Mouse (Mus musculus): ENCODE data around the gene Stpg1. TPM values are rescaled to one million over a fixed set of nuclear protein-coding genes. Genes with fewer than 3 reads are reported as not detected.

Gene Stpg1
- polyA plus RNA-seq, 1 experiment = 0.41 TPM

GRCm38 (mm10) chr4:135570152-135571036, 75.8 kb downstream of the Stpg1 start:
- Histone ChIP-seq H3K36me3 (ENCODE audit: control insufficient read depth, insufficient read depth, low read length) (no peaks in the 10 kb centered on the region), H3K4me3 (ENCODE audit: insufficient read depth, low read depth, low read length) (no peak overlapping the region), H3K27me3 (replicated peaks; ENCODE audit: control insufficient read depth, insufficient read depth, low read length) (no peaks in the 10 kb centered on the region; the same call in 1 of the 2 replicates), H3K4me1 (ENCODE audit: control insufficient read depth, insufficient read depth, low read length) (peaks cover 5% of the 10 kb centered on the region; the same call in 1 of the 2 replicates), H3K27ac (ENCODE audit: insufficient read depth, low read depth, low read length) (no peak overlapping the region)
- no peak for TF ChIP-seq CTCF (conservative IDR thresholded peaks at IDR 0.05; ENCODE audit: insufficient read depth, insufficient read length, low read depth, low read length)
- TF ChIP-seq POLR2A (IDR thresholded peaks at IDR 0.05; ENCODE audit: low read depth, low read length) = no peak
- 16% methylated on average over 32 of the region's 32 CpGs for WGBS
- peak; percentile 58 for DNase-seq

- no peaks in the 10 kb centered on the region for H3K36me3 ChIP-seq (ENCODE audit: control insufficient read depth, insufficient read depth, low read length)
- DNase-seq = no peak
- H3K4me1 ChIP-seq (ENCODE audit: control insufficient read depth, insufficient read depth, low read length) = peaks cover 5% of the 10 kb centered on the region; the same call in 1 of the 2 replicates
- no peak for TF ChIP-seq CTCF (conservative IDR thresholded peaks at IDR 0.05; ENCODE audit: insufficient read depth, insufficient read length, low read depth, low read length)
- TF ChIP-seq POLR2A (IDR thresholded peaks at IDR 0.05; ENCODE audit: low read depth, low read length) = no peak
- no peak overlapping the region for H3K4me3 ChIP-seq (ENCODE audit: insufficient read depth, low read depth, low read length)
- H3K27ac ChIP-seq (ENCODE audit: insufficient read depth, low read depth, low read length) = no peak overlapping the region
- 63% methylated on average over 6 of the region's 6 CpGs for WGBS
- no peaks in the 10 kb centered on the region; the same call in 1 of the 2 replicates for H3K27me3 ChIP-seq (replicated peaks; ENCODE audit: control insufficient read depth, insufficient read depth, low read length)
These were observed 76.5 kb downstream of the Stpg1 start for GRCm38 (mm10) chr4:135571037-135571550.

DNA sequence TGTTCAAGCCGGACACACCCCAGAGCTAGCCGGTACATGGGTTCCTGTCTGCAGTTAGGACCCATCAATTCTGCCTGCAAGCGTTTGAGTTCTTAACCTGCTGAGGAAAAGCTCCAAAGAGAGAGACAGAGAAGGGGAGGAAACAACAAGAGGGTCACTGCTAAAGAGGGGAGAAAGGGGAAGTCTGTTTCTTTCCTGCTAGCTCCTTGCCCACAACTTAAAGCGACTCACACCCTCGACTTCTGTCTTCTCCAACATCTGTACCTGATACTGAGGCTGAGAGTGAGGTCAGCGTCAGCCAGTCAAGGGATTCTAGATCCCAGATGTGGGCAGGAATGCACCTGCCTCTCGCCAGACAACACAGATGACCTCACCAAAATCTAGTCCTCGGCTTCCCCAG, 77.7 kb downstream of the Stpg1 start:
- H3K4me3 ChIP-seq (ENCODE audit: insufficient read depth, low read depth, low read length) = no peak overlapping the region
- no peak for DNase-seq
- WGBS = 47% methylated on average over 8 of the region's 8 CpGs
- no peaks in the 10 kb centered on the region for H3K36me3 ChIP-seq (ENCODE audit: control insufficient read depth, insufficient read depth, low read length)
- peaks cover 5% of the 10 kb centered on the region; the same call in 1 of the 2 replicates for H3K4me1 ChIP-seq (ENCODE audit: control insufficient read depth, insufficient read depth, low read length)
- TF ChIP-seq POLR2A (IDR thresholded peaks at IDR 0.05; ENCODE audit: low read depth, low read length) (no peak), CTCF (conservative IDR thresholded peaks at IDR 0.05; ENCODE audit: insufficient read depth, insufficient read length, low read depth, low read length) (no peak)
- no peak overlapping the region for H3K27ac ChIP-seq (ENCODE audit: insufficient read depth, low read depth, low read length)
- H3K27me3 ChIP-seq (replicated peaks; ENCODE audit: control insufficient read depth, insufficient read depth, low read length) = no peaks in the 10 kb centered on the region; the same call in 1 of the 2 replicates

- peak; percentile 39 for DNase-seq
- H3K27ac ChIP-seq (ENCODE audit: insufficient read depth, low read depth, low read length) = no peak within 1 kb of the TSS
- WGBS = 3% methylated on average over 31 of the region's 31 CpGs
- peaks cover 5% of the 10 kb centered on the region; the same call in 1 of the 2 replicates for H3K4me1 ChIP-seq (ENCODE audit: control insufficient read depth, insufficient read depth, low read length)
- 0 out of 2 replicates have a peak within 1 kb of the TSS, but pooled peaks have one; percentile 8 for H3K4me3 ChIP-seq (ENCODE audit: insufficient read depth, low read depth, low read length)
- TF ChIP-seq POLR2A (IDR thresholded peaks at IDR 0.05; ENCODE audit: low read depth, low read length) = no peak
- no peak for TF ChIP-seq CTCF (conservative IDR thresholded peaks at IDR 0.05; ENCODE audit: insufficient read depth, insufficient read length, low read depth, low read length)
- H3K36me3 ChIP-seq (ENCODE audit: control insufficient read depth, insufficient read depth, low read length) = no peaks in the 10 kb centered on the region
- no peaks in the 10 kb centered on the region for H3K27me3 ChIP-seq (replicated peaks; ENCODE audit: control insufficient read depth, insufficient read depth, low read length)
These were observed 78.7 kb downstream of the Stpg1 start, which contains the start of gene Grhl3 for GRCm38 (mm10) chr4:135573251-135573808. Grhl3 (minus strand) TSS chr4:135573630.

DNA sequence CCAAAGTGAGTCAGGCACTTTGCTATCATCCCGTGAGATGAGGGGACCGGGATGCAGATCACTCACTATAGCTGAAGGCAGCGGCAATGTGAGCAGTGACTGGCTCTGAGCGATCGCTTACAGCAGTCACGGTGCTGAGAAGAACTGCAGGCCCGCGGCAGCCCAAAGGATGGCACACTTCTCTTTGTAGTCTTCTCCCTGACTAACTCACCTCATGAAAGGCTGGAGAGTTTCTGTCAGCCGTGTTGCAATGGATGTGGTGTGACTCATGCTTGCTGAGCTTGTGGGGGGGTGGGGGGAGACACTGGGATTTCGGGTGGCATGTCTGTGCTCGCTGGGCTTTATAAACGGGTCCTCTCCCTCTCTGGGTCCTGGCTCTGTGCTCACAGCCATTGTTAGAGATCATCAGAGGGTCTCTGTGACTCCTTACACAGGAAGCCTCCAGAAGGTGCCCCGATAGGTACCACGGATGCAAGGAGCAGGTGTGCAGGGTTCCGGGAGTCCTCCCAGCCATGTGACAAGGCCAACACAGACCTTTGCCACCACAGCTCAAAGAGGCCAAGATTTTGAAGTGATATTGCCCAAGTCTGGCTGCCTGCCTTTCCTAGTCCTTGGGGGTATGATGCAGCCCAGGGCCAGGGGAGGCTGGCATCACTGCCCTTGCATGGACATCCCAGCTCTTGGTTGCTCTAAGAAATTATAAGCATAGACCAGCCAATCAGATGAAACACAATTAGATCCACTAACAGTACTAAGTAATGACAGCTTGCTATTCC, 81.0 kb downstream of the Stpg1 start:
- no peak for DNase-seq
- Histone ChIP-seq H3K4me3 (ENCODE audit: insufficient read depth, low read depth, low read length) (no peak overlapping the region), H3K36me3 (ENCODE audit: control insufficient read depth, insufficient read depth, low read length) (no peaks in the 10 kb centered on the region), H3K27me3 (replicated peaks; ENCODE audit: control insufficient read depth, insufficient read depth, low read length) (no peaks in the 10 kb centered on the region), H3K4me1 (ENCODE audit: control insufficient read depth, insufficient read depth, low read length) (no peaks in the 10 kb centered on the region), H3K27ac (ENCODE audit: insufficient read depth, low read depth, low read length) (no peak overlapping the region)
- WGBS = 72% methylated on average over 15 of the region's 15 CpGs
- no peak for TF ChIP-seq CTCF (conservative IDR thresholded peaks at IDR 0.05; ENCODE audit: insufficient read depth, insufficient read length, low read depth, low read length)
- no peak for TF ChIP-seq POLR2A (IDR thresholded peaks at IDR 0.05; ENCODE audit: low read depth, low read length)

DNA sequence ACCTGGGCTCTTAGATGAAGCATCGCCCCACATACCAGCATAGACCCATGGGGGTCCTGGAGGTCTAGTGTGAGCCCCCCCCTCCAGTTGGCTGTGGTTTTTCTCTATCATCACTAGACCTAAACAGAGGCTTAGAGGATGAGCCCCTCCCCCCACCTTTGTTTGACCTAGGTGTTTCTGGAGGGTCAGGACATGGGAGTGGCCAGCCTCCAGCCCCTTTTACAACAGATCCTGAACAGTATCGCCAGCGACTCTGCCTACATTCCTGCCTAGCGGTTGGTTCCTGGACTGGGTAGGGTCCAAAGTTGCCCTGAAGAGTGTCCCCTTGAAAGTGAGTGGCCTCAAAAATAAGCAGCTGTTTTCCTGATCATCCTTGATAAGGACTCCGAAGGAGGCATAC, 83.9 kb downstream of the Stpg1 start:
- 84% methylated on average over 5 of the region's 5 CpGs for WGBS
- TF ChIP-seq POLR2A (IDR thresholded peaks at IDR 0.05; ENCODE audit: low read depth, low read length) (no peak), CTCF (conservative IDR thresholded peaks at IDR 0.05; ENCODE audit: insufficient read depth, insufficient read length, low read depth, low read length) (no peak)
- Histone ChIP-seq H3K36me3 (ENCODE audit: control insufficient read depth, insufficient read depth, low read length) (no peaks in the 10 kb centered on the region), H3K27me3 (replicated peaks; ENCODE audit: control insufficient read depth, insufficient read depth, low read length) (no peaks in the 10 kb centered on the region), H3K4me1 (ENCODE audit: control insufficient read depth, insufficient read depth, low read length) (no peaks in the 10 kb centered on the region), H3K27ac (ENCODE audit: insufficient read depth, low read depth, low read length) (no peak overlapping the region), H3K4me3 (ENCODE audit: insufficient read depth, low read depth, low read length) (no peak overlapping the region)
- DNase-seq = no peak
